Mouse (Mus musculus) liver, embryonic 13.5 days (tissue): ENCODE data around the gene Sgms1. TPM values are rescaled to one million over a fixed set of nuclear protein-coding genes. Genes with fewer than 3 reads are reported as not detected.

Experiments
- ATAC-seq: fragments of 200-750 bp; cut with Nextera tagmentation; 2 replicates; pipeline ENCODE4 v1.8.0; 2017; ENCODE audit warnings: low read depth, mild to moderate bottlenecking, moderate number of reproducible peaks, moderate library complexity
- DNase-seq: peaks from one replicate; pipeline ENCODE4 v3.0.0; 2022
- H3K27ac ChIP-seq: fragments of 300-500 bp; sonication (generic); 2 replicates; pipeline ENCODE4 v1.5.1; 2015; ENCODE audit warnings: moderate library complexity, mild to moderate bottlenecking, inconsistent platforms
- H3K27me3 ChIP-seq: fragments of 300-500 bp; sonication (generic); 2 replicates; pipeline ENCODE4 v1.6.1; 2015; ENCODE audit warnings: mild to moderate bottlenecking, inconsistent platforms
- H3K36me3 ChIP-seq: fragments of 300-500 bp; sonication (generic); 2 replicates; pipeline ENCODE4 v1.6.1; 2015; ENCODE audit warnings: mild to moderate bottlenecking, inconsistent platforms
- H3K4me1 ChIP-seq: fragments of 300-500 bp; sonication (generic); replicated peaks from 2 replicates; pipeline ENCODE4 v1.6.1; 2015; ENCODE audit warnings: inconsistent platforms
- H3K4me2 ChIP-seq: fragments of 300-500 bp; sonication (generic); 2 replicates; pipeline ENCODE4 v1.6.1; 2015; ENCODE audit warnings: inconsistent platforms, mild to moderate bottlenecking, moderate library complexity
- H3K4me3 ChIP-seq: fragments of 300-500 bp; sonication (generic); replicated peaks from 2 replicates; pipeline ENCODE4 v1.5.1; 2015; ENCODE audit warnings: mild to moderate bottlenecking, inconsistent platforms
- H3K9ac ChIP-seq: fragments of 300-500 bp; sonication (generic); 2 replicates; pipeline ENCODE4 v1.6.1; 2015; ENCODE audit warnings: mild to moderate bottlenecking, inconsistent platforms
- H3K9me3 ChIP-seq: fragments of 300-500 bp; sonication (generic); replicated peaks from 2 replicates; pipeline ENCODE4 v1.6.1; 2016; ENCODE audit warnings: inconsistent platforms
- WGBS: fragments of 180-500 bp; shearing (Covaris S2); methylation state at CpG from one replicate; pipeline ENCODE4 v1.1.7; 2015; ENCODE audit not compliant: insufficient replicate concordance; 5-methylcytosine and 5-hydroxymethylcytosine counted together
- polyA plus RNA-seq: library from polyadenylated mRNA; unstranded; fragments of >200 nt; fragmentation: Nextera tagmentation; extraction: Ambion mirVana; gene quantifications from 2 replicates; pipeline ENCODE4 v1.2.1, GENCODE M21; 2015

Sgms1 gene
- polyA plus RNA-seq, 1 experiment from 2014 or later: 23.4 TPM

DNA sequence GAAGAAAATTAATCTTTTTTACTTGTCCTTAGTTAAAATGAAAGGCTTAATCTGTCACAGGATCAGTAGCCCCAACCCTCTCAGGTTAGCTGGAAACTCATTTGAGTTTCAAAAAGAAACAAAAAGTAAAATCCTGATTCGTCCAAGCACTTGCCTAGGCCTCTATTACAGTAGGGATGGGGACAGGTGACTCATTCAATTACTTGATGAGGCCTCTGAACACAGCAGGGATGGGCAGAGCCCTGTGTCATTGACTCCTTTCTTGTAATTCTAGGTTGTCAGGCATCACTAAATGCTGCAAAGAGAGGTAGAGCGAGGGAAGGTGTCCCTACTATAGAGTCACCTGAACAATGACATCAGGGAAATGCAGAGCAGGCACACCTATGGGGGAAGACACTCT, 115.4 kb downstream of the Sgms1 start:
- Histone ChIP-seq H3K9me3 (no peaks in the 10 kb centered on the region), H3K27me3 (no peaks in the 10 kb centered on the region), H3K27ac (no peak overlapping the region), H3K9ac (no peak overlapping the region), H3K4me3 (no peak overlapping the region), H3K36me3 (no peaks in the 10 kb centered on the region), H3K4me1 (peaks cover 87% of the 10 kb centered on the region), H3K4me2 (no peak overlapping the region)
- 73% methylated on average over 2 of the region's 2 CpGs for whole genome bisulfite sequencing
- ATAC-seq: no peak
- DNase-seq: no peak

GRCm38 (mm10) chr19:32273714-32274113, 115.8 kb downstream of the Sgms1 start:
- DNase-seq (no peak), ATAC-seq (no peak)
- Histone ChIP-seq H3K4me3 (no peak overlapping the region), H3K4me1 (peaks cover 91% of the 10 kb centered on the region), H3K27me3 (no peaks in the 10 kb centered on the region), H3K9ac (no peak overlapping the region), H3K27ac (peak overlapping the region; percentile 99), H3K36me3 (no peaks in the 10 kb centered on the region), H3K9me3 (no peaks in the 10 kb centered on the region), H3K4me2 (no peak overlapping the region)
- WGBS: 67% methylated on average over 3 of the region's 3 CpGs

GRCm38 (mm10) chr19:32272475-32273260, 116.8 kb downstream of the Sgms1 start:
- Histone ChIP-seq H3K4me1 (peaks cover 87% of the 10 kb centered on the region), H3K4me3 (peak overlapping the region; percentile 46), H3K4me2 (peak overlapping the region; percentile 72), H3K9me3 (no peaks in the 10 kb centered on the region), H3K9ac (peak overlapping the region; percentile 73), H3K36me3 (no peaks in the 10 kb centered on the region), H3K27ac (peak overlapping the region; percentile 99), H3K27me3 (no peaks in the 10 kb centered on the region)
- WGBS: 26% methylated on average over 6 of the region's 6 CpGs
- ATAC-seq (peak; percentile 97), DNase-seq (peak; percentile 86)

GRCm38 (mm10) chr19:32271455-32272200, 117.9 kb downstream of the Sgms1 start:
- H3K36me3 ChIP-seq: no peaks in the 10 kb centered on the region
- peak; percentile 43 for ATAC-seq

DNA sequence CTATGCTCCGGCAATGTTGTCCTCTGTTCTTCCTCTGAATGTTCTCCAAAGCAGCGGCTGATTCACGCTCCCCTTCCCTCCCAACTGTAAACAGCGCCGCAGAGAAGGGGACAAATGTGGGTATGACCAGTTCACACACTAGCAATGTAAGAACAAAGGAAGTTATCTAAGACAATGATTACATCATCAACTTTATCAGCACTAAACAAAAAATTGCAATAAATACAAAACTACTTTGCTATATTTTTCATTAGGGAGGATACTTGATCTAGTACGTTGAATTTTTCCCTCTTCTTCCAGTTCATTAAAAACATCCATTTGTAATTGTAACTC, 119.7 kb downstream of the Sgms1 start:
- ATAC-seq (no peak), DNase-seq (no peak)
- H3K27ac ChIP-seq: 0 out of 2 replicates have a peak overlapping the region, but pooled peaks have one; percentile 9
- H3K9ac ChIP-seq: no peak overlapping the region
- H3K4me3 ChIP-seq: no peak overlapping the region
- H3K4me2 ChIP-seq: no peak overlapping the region
- no peaks in the 10 kb centered on the region for H3K27me3 ChIP-seq
- no peaks in the 10 kb centered on the region for H3K9me3 ChIP-seq
- WGBS: 83% methylated on average over 6 of the region's 6 CpGs
- H3K36me3 ChIP-seq: no peaks in the 10 kb centered on the region
- peaks cover 73% of the 10 kb centered on the region for H3K4me1 ChIP-seq

More at GRCm38 (mm10) chr19:32271455-32272200, 117.9 kb downstream of the Sgms1 start:
- peaks cover 83% of the 10 kb centered on the region for H3K4me1 ChIP-seq
- peak overlapping the region; percentile 72 for H3K4me2 ChIP-seq
- peak overlapping the region; percentile 46 for H3K4me3 ChIP-seq
- WGBS: 35% methylated on average over 11 of the region's 11 CpGs
- peak overlapping the region; percentile 99 for H3K27ac ChIP-seq
- DNase-seq: peak; percentile 35
- no peaks in the 10 kb centered on the region for H3K9me3 ChIP-seq
- peak overlapping the region; percentile 73 for H3K9ac ChIP-seq
- H3K27me3 ChIP-seq: no peaks in the 10 kb centered on the region

DNA sequence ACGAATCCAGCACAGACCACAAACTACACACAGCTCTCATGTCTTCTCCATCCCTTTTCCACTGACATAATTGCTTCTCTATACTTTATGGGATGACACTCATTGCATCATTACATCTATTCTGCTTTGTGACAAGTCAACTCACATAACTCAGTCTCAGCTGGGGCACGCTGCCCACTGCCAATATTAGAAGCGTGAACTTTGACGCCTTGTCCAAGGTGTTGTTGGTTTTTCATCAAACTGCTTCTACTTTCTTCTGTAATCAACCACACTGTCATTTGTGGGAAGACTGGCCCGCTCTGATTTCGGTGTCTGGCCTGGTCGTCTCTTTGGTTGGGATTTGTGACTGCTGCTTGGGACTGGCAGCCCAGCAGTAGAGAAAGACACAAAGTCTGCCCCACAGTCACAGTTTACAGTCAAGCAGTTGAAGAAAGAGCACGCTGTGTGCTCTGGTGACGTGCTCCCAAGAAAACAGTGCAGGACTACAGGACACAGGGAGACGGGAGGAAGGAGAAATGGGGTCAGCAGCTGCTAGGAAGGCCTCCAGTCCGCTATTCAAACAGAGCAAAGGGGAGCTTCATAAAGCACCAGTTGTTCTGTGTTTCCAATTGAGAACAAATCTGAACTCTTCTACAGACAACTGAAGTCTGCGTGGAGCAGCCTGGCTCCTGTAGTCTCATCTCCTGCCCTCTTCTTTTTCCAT, 120.2 kb downstream of the Sgms1 start:
- Histone ChIP-seq H3K9me3 (no peaks in the 10 kb centered on the region), H3K9ac (no peak overlapping the region), H3K4me2 (no peak overlapping the region), H3K27me3 (no peaks in the 10 kb centered on the region), H3K27ac (0 out of 2 replicates have a peak overlapping the region, but pooled peaks have one; percentile 9), H3K4me3 (no peak overlapping the region), H3K36me3 (no peaks in the 10 kb centered on the region), H3K4me1 (peaks cover 73% of the 10 kb centered on the region)
- DNase-seq (no peak), ATAC-seq (no peak)
- WGBS: 84% methylated on average over 12 of the region's 12 CpGs

GRCm38 (mm10) chr19:32268562-32268961, 121.0 kb downstream of the Sgms1 start:
- no peak overlapping the region for H3K27ac ChIP-seq
- H3K4me1 ChIP-seq: peaks cover 73% of the 10 kb centered on the region
- no peak overlapping the region for H3K4me2 ChIP-seq
- no peaks in the 10 kb centered on the region for H3K27me3 ChIP-seq
- ATAC-seq (no peak), DNase-seq (no peak)
- no peaks in the 10 kb centered on the region for H3K9me3 ChIP-seq
- no peak overlapping the region for H3K9ac ChIP-seq
- 79% methylated on average over 9 of the region's 9 CpGs for WGBS
- no peaks in the 10 kb centered on the region for H3K36me3 ChIP-seq
- H3K4me3 ChIP-seq: no peak overlapping the region

GRCm38 (mm10) chr19:32266385-32267252, 122.9 kb downstream of the Sgms1 start:
- WGBS: 44% methylated on average over 9 of the region's 9 CpGs
- H3K4me3 ChIP-seq: no peak overlapping the region
- H3K9ac ChIP-seq: no peak overlapping the region
- H3K4me2 ChIP-seq: no peak overlapping the region
- H3K9me3 ChIP-seq: no peaks in the 10 kb centered on the region
- no peaks in the 10 kb centered on the region for H3K27me3 ChIP-seq
- DNase-seq (no peak), ATAC-seq (no peak)
- no peaks in the 10 kb centered on the region for H3K36me3 ChIP-seq
- H3K4me1 ChIP-seq: peaks cover 72% of the 10 kb centered on the region
- 0 out of 2 replicates have a peak overlapping the region, but pooled peaks have one; percentile 27 for H3K27ac ChIP-seq

GRCm38 (mm10) chr19:32263753-32264152, 125.8 kb downstream of the Sgms1 start:
- peaks cover 63% of the 10 kb centered on the region for H3K4me1 ChIP-seq
- WGBS: 10% methylated on average over 1 of the region's 1 CpGs
- ATAC-seq (peak; percentile 87), DNase-seq (peak; percentile 46)
- H3K27me3 ChIP-seq: no peaks in the 10 kb centered on the region
- H3K27ac ChIP-seq: peak overlapping the region; percentile 60
- no peaks in the 10 kb centered on the region for H3K36me3 ChIP-seq
- 0 out of 2 replicates have a peak overlapping the region, but pooled peaks have one; percentile 2 for H3K4me2 ChIP-seq
- H3K4me3 ChIP-seq: no peak overlapping the region
- H3K9ac ChIP-seq: no peak overlapping the region
- H3K9me3 ChIP-seq: no peaks in the 10 kb centered on the region

- WGBS: 80% methylated on average over 10 of the region's 10 CpGs
- no peak for ATAC-seq
- Histone ChIP-seq H3K4me2 (no peak overlapping the region), H3K9ac (no peak overlapping the region), H3K27me3 (no peaks in the 10 kb centered on the region), H3K9me3 (no peaks in the 10 kb centered on the region), H3K27ac (no peak overlapping the region), H3K36me3 (no peaks in the 10 kb centered on the region), H3K4me1 (peaks cover 67% of the 10 kb centered on the region), H3K4me3 (no peak overlapping the region)
- DNase-seq: no peak
Observed at GRCm38 (mm10) chr19:32262805-32263572, 126.5 kb downstream of the Sgms1 start.
